In genomic region chr2:159680641-159681040, GRCm38 (mm10) we compare ENCODE assay signal across 16 mouse cellular contexts.
A peak's percentile ranks its signal among the peaks of the same experiment; 100 is the strongest.
DNase-seq lines count a peak whose midpoint lies in the region.
"Had no signal": no experiment of that assay in that cellular context is flagged by ENCODE, and none has a peak within 500 bp of the region (broad histone marks: within the 10 kb centered on the region; RNA-seq: fewer than 3 reads in every experiment).

No protein-coding gene starts in this region.

- DNase-seq in adrenal gland, adult 2 months = peak; percentile 27
- DNase-seq in adrenal gland, postnatal 25 days = no peak
- peak; percentile 33 for DNase-seq in adrenal gland, postnatal 10 days
- DNase-seq in adrenal gland, adult 18-20 months (ENCODE audit: low spot score in 2 of 2) = no peak
- peak; percentile 9 for DNase-seq in kidney, postnatal 10 days
- DNase-seq in kidney, adult 8-10 months = no peak
- DNase-seq in adrenal gland, postnatal 36 days = peak; percentile 18 to 22
- DNase-seq in urinary bladder, postnatal 10 days (ENCODE audit: low spot score) = no peak
- DNase-seq: B cell, adult 2 months; cerebellum, adult 11 months; cerebellum, adult 18-20 months; cerebellum, adult 8-10 months; cerebellum, adult 9-11 months; cerebellum, postnatal 14 days; cerebellum, postnatal 36 days; embryo, embryonic 11 days had no signal

Comparison
In these comparisons a context has a peak if more than half of its experiments do, and no peak if none do; other contexts are left out.
1. DNase-seq: peak in adrenal gland, adult 2 months (single experiment), adrenal gland, postnatal 10 days (single experiment), kidney, postnatal 10 days (single experiment) and adrenal gland, postnatal 36 days (2 of 2); none in adrenal gland, postnatal 25 days (single experiment), adrenal gland, adult 18-20 months (0 of 2), kidney, adult 8-10 months (0 of 2) and urinary bladder, postnatal 10 days (single experiment).